In the genomic region with DNA sequence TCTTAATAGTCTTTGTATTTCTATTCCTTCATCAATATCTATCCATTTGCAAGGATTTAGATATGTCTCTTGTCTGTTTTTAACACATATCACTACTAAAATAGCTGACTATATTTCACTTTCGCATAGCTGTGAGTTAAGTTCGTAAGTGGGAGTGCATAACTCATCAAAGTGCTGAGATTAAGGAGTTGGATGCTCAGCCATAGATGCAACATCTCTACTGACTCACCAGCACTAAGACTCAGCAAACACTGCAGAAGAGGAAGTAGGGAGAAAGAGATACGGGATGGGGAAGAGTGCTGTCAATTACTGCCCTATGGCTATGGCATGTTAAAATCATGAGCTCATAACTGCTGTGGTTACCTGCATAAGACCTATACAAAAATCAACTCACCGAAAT, we compare ENCODE assay signal across 17 mouse cellular contexts.
DNase-seq lines count a peak whose midpoint lies in the region; ATAC-seq lines count a peak whose summit lies in the region.
"Had no signal": no experiment of that assay in that cellular context is flagged by ENCODE, and none has a peak within 500 bp of the region (broad histone marks: within the 10 kb centered on the region; RNA-seq: fewer than 3 reads in every experiment).

No protein-coding gene starts in this region.

- no peak for DNase-seq in frontal cortex, postnatal 14 days (ENCODE audit: low spot score in 2 of 2)
- DNase-seq in MEL-GATA-1-ER (ENCODE audit: extremely low read depth, low read depth): peak; percentile 4
- DNase-seq in brain, adult 2 months (ENCODE audit: low read depth, low spot score): peak; percentile 73
- DNase-seq in spleen, postnatal 10 days (ENCODE audit: low spot score in 2 of 2): no peak
- DNase-seq: adrenal gland, adult 8-10 months; adrenal gland, postnatal 14 days; adrenal gland, postnatal 36 days; cerebellum, adult 11 months; cerebellum, adult 18-20 months; cerebellum, adult 8-10 months; cerebellum, adult 9-11 months; cerebellum, postnatal 14 days; cerebellum, postnatal 36 days; embryo, embryonic 11 days had no signal

- peak; percentile 80 for ATAC-seq in frontal cortex, adult (ENCODE audit: low TSS enrichment)
- ATAC-seq: activated CD4-positive, CD25-positive, alpha-beta regulatory T cell, adult 4 months; Patski had no signal

Comparison
In these comparisons a context has a peak if more than half of its experiments do, and no peak if none do; other contexts are left out.
1. DNase-seq: peak in MEL-GATA-1-ER (single experiment) and brain, adult 2 months (single experiment); none in frontal cortex, postnatal 14 days (0 of 2) and spleen, postnatal 10 days (0 of 2).